Mouse (Mus musculus): ENCODE data around the gene Hoxb3.

The Hoxb3 gene

DNA sequence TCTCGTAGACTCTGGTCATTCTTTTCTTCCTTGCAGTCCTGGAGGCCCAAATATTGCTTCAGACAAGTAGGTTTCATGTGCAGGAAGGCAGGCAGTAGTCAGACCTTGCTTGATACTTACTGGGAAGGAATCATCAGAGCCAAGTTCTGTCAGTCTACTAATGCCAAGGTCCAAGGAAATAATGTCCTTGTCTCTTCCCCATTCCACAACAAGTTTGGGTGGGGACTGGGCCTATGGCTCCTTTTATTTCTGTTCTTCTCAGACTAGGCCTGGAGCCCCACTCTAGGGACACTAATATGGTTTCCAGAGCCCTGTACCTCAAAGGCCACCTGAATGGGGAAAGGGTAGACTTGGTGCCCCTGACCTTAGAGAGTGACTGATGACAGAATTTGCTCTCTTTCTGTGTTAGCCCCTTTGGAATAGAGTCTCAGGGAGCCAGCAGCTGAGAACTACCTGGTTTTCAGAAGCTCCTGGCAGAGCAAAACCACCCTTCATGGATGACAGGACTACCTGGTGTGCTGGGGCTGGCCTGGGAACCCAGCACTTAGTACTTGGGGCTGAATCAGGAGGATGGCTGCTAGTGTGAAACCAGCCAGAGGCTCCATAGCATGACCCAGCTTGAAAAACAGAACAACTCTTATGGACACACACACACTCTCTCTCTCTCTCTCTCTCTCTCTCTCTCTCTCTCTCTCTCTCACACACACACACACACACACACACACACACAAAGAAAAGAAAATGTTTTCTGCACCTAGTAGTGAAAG is 34.5 kb upstream of the Hoxb3 start:
- in situ Hi-C loops (cut with MboI, MseI): no loop called here

GRCm38 (mm10) chr11:96289293-96289692 is 33.8 kb upstream of the Hoxb3 start:
- in situ Hi-C loops (cut with MboI, MseI): no loop called here

DNA sequence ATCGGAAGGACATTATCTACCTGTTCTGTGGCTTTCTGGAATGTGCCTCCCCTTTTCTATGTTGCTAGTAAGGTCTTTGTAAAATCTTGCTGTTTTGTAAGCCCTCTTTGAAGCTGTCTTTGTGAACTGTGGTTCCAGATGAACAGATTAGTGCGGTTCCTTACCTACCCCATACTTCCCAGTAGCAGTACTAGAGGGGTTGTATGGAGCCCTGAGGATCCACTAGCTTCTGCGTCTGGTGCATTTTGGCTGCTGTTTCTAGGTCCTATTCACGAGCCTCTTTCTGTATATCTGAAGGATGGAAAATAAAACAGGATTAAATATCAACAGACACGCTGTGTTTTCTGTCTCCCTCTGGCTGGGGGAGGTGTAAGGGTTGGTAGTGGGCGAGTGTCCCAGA is 33.3 kb upstream of the Hoxb3 start:
- in situ Hi-C loops (cut with MboI, MseI): loop anchor here (10.0 kb wide), 2 partner anchors 465 to 565 kb away; no protein-coding TSS in a partner anchor

DNA sequence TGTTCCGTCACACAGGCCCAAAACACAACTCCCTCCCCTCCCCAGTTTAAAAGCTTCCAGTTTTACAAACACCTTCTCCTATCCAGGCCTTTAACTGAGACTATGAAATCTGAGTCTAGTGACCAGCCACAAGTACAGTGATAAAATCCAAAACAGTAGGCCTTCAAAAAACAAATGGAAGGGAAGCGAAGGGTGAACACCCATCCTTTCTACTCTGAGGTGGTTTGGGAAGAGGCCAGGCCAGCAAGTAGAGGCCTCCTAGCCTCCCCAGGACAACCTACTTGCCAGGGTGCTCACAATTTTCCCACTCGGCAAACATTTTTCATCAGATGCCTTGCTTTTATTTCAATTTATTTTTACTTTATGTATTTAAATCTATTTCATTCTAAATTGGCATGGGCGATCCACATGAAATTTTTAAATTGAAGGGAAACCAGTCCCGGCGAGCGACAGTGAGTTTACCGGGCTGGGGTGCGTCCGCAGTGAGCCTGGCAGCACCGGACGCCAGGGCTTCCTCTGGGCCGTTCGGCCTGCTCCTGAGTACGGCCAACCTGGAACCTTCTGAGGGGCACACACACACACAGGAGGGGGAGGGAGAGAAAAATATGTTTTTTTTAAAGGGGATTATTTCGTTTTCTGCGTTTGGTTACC is 32.3 kb upstream of the Hoxb3 start:
- in situ Hi-C loops (cut with MboI, MseI): loop anchor here (10.0 kb wide), 2 partner anchors 464 to 564 kb away; no protein-coding TSS in a partner anchor

GRCm38 (mm10) chr11:96291681-96292564 is 31.2 kb upstream of the Hoxb3 start, which contains the start of gene Hoxb6:
Gene Hoxb6 (plus strand): TSS chr11:96292476.
- in situ Hi-C loops (cut with MboI, MseI): loop anchor here (10.0 kb wide), 2 partner anchors 463 to 563 kb away; no protein-coding TSS in a partner anchor

GRCm38 (mm10) chr11:96292565-96293301 is 30.4 kb upstream of the Hoxb3 start:
- in situ Hi-C loops (cut with MboI, MseI): loop anchor here (10.0 kb wide), 2 partner anchors 462 to 562 kb away; no protein-coding TSS in a partner anchor

- in situ Hi-C loops (cut with MboI, MseI): loop anchor here (10.0 kb wide), 2 partner anchors 461 to 561 kb away; no protein-coding TSS in a partner anchor
Measured at GRCm38 (mm10) chr11:96293302-96293921, 29.7 kb upstream of the Hoxb3 start.

GRCm38 (mm10) chr11:96294245-96295091 is 28.7 kb upstream of the Hoxb3 start:
- in situ Hi-C loops (cut with MboI, MseI): loop anchor here (10.0 kb wide), 2 partner anchors 460 to 560 kb away; no protein-coding TSS in a partner anchor

- in situ Hi-C loops (cut with MboI, MseI): loop anchor here (10.0 kb wide), 2 partner anchors 460 to 560 kb away; no protein-coding TSS in a partner anchor
Measured at GRCm38 (mm10) chr11:96295092-96295835, 27.9 kb upstream of the Hoxb3 start.

DNA sequence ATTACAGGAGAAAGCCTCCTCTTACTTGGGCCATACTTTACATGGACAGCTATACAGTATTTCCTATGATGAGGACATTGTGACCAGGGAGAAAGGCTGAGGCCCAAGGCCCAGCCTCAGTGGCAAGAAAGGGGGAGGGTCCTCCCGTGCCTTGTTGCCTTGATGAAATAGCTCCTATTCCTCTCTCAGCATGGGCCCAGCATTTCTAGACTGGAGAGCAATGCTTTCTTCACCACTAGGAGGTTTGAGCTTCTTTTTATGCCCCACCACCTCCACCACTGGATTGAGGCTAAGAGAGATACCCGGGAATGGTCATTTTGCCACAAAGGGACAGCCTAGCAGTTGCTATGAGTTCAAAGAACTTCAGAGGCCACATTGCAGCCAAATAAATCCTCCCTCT is 26.1 kb upstream of the Hoxb3 start:
- in situ Hi-C loops (cut with MboI, MseI): loop anchor here (10.0 kb wide), 2 partner anchors 458 to 558 kb away; no protein-coding TSS in a partner anchor

DNA sequence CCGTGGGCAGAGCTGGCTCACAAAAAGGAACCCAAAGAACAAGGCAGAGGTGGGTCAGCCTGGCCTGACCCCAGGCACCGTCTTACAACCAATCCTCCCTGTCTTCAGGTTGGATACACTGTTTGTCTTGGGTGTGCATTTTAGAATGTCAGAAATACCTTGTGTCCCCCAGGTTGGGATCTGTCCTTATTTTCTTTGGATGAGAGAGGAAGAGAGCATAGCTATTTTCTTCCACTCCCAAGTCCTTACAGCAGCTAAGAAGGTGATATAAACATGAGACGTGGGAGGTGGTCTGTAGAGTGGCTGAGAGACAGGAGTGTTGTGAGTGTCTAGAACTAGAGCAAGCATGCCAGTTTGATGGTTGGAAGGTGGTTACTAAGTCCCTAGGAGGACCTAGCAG is 25.7 kb upstream of the Hoxb3 start:
- in situ Hi-C loops (cut with MboI, MseI): loop anchor here (10.0 kb wide), 2 partner anchors 457 to 557 kb away; no protein-coding TSS in a partner anchor

GRCm38 (mm10) chr11:96297968-96298635 is 25.0 kb upstream of the Hoxb3 start:
- in situ Hi-C loops (cut with MboI, MseI): loop anchor here (10.0 kb wide), 2 partner anchors 457 to 557 kb away; no protein-coding TSS in a partner anchor

DNA sequence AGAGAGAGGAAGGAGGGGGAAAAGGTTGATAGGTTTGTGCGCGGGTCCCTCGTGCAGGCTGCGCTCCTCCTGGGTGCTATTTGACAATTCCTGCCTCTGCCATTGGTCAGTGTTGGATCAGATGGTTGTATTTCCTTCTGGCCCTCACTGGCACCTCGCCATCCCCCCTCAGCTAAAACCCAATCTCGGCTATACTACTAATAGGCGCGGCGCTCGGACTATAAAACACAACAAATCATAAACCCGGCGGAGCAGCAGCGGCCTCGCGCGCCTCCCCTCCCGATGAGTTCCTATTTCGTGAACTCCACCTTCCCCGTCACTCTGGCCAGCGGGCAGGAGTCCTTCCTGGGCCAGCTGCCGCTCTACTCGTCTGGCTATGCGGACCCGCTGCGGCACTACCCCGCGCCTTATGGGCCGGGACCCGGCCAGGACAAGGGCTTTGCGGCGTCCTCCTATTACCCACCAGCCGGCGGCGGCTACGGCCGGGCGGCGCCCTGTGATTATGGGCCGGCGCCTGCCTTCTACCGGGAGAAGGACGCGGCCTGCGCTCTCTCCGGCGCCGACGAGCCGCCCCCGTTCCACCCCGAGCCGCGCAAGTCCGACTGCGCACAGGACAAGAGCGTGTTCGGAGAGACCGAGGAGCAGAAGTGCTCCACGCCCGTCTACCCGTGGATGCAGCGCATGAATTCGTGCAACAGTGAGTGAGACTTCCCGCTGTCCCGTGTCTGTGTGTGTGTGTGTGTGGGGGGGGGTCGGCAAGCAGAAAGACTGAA is 24.0 kb upstream of the Hoxb3 start:
- in situ Hi-C loops (cut with MboI, MseI): loop anchor here (10.0 kb wide), 2 partner anchors 456 to 556 kb away; no protein-coding TSS in a partner anchor

DNA sequence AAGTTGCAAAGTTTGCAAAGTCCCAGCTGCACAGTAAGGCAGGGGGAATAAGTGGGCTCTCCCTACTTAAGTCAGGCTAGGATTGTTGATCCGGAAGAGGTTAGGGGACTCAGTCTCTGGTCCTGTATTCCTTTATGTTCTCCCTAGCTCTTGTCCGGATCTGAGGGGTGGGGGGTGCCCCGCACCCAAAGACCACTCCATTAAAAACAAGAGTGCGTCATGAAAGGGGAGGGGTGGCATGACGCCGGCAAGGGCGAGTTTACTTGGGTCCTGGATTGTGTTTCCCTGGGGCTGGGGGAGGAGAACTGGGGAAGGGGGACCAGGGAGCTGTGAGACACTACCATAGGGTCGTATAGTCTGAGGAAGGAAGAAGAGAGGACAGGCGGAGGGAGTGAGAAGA is 23.3 kb upstream of the Hoxb3 start:
- in situ Hi-C loops (cut with MboI, MseI): loop anchor here (5.0 to 10.0 kb wide), 3 partner anchors 248 to 555 kb away; no protein-coding TSS in a partner anchor

DNA sequence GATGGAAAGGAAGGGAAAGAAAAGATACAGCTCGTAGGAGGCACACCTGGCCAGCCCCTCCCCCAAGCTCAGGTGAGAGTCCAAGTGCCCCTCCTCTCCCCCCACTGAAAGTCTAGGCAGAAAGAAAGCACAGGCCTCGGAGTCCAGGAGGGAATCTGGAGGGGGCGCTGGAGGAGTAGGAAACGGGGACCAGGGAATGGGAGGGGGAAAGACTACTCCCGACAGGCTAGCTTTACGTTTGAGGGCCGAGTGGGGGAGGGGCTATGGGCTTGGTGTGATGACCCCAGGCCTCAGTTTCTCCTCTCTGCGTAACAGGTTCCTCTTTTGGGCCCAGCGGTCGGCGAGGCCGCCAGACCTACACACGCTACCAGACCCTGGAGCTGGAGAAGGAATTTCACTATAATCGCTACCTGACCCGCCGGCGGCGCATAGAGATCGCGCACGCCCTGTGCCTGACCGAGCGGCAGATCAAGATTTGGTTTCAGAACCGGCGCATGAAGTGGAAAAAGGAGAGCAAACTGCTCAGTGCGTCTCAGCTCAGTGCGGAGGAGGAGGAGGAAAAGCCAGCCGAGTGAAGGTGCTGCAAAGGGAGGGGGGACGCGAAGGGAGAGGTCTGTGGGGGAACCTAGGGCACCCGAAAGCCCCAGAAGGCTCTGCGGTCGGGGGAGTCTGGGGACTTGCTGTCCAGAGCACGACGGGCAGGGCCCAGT is 22.6 kb upstream of the Hoxb3 start:
- in situ Hi-C loops (cut with MboI, MseI): loop anchor here (5.0 kb wide), 1 partner anchor 247 kb away; no protein-coding TSS in a partner anchor

- in situ Hi-C loops (cut with MboI, MseI): loop anchor here (5.0 kb wide), 1 partner anchor 246 kb away; no protein-coding TSS in a partner anchor
Measured at GRCm38 (mm10) chr11:96301064-96301431, 22.1 kb upstream of the Hoxb3 start.
